Mouse (Mus musculus): Measurements from ENCODE around the gene Tnfrsf25.
A peak's percentile ranks its signal among the peaks of the same experiment; 100 is the strongest.

Tnfrsf25 gene

GRCm38 (mm10) chr4:152092751-152093293 lies 22.9 kb upstream of the Tnfrsf25 start:
- DNase-seq (ENCODE audit: low read depth, low spot score), result no peak

GRCm38 (mm10) chr4:152094233-152094632 lies 21.5 kb upstream of the Tnfrsf25 start:
- DNase-seq (ENCODE audit: low read depth, low spot score), result no peak

- peak; percentile 76 for DNase-seq (ENCODE audit: low read depth, low spot score)
These were observed 19.5 kb upstream of the Tnfrsf25 start for GRCm38 (mm10) chr4:152095937-152096910.

- no peak for DNase-seq (ENCODE audit: low read depth, low spot score)
These were observed 18.8 kb upstream of the Tnfrsf25 start for GRCm38 (mm10) chr4:152096927-152097326.

- DNase-seq (ENCODE audit: low read depth, low spot score), result peak; percentile 96
These were observed 17.6 kb upstream of the Tnfrsf25 start for GRCm38 (mm10) chr4:152097911-152098799.

GRCm38 (mm10) chr4:152100541-152100940 lies 15.2 kb upstream of the Tnfrsf25 start:
- DNase-seq (ENCODE audit: low read depth, low spot score), result no peak

DNA sequence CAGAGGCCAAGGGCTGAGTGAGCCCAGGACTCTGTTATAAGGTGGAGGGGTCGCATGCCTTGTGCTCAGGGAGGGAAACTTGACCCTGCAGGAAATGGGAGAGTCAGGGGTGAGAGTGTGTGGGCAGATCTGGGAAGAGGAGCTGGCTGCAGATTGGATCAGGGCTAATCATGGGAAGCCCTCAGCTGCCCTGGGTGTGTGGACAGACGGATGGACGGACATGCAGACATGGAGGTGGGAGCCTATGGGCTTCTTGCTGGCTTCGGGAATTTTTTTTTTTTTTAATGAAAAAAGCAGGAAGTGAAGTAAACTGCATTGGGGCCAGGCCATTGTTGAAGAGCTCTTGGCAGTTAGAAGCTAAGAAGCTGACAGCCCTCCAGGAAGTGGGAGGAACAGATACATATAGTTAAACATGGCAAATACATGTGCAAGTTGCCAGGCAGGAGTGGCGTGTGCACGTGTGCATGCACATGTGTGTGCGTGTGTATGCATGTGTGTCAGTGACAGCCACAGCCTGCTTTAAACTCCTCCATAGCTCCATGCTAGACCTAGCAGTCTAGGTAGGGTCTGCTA lies 14.6 kb upstream of the Tnfrsf25 start:
- no peak for DNase-seq (ENCODE audit: low read depth, low spot score)

GRCm38 (mm10) chr4:152101921-152102320 lies 13.8 kb upstream of the Tnfrsf25 start:
- DNase-seq (ENCODE audit: low read depth, low spot score), result no peak

- DNase-seq (ENCODE audit: low read depth, low spot score), result peak; percentile 86
These were observed 12.7 kb upstream of the Tnfrsf25 start for GRCm38 (mm10) chr4:152103025-152103424.

- DNase-seq (ENCODE audit: low read depth, low spot score), result peak; percentile 78
These were observed 9.0 kb upstream of the Tnfrsf25 start for GRCm38 (mm10) chr4:152106746-152107145.

- peak; percentile 84 for DNase-seq (ENCODE audit: low read depth, low spot score)
These were observed 8.2 kb upstream of the Tnfrsf25 start for GRCm38 (mm10) chr4:152107493-152107892.

DNA sequence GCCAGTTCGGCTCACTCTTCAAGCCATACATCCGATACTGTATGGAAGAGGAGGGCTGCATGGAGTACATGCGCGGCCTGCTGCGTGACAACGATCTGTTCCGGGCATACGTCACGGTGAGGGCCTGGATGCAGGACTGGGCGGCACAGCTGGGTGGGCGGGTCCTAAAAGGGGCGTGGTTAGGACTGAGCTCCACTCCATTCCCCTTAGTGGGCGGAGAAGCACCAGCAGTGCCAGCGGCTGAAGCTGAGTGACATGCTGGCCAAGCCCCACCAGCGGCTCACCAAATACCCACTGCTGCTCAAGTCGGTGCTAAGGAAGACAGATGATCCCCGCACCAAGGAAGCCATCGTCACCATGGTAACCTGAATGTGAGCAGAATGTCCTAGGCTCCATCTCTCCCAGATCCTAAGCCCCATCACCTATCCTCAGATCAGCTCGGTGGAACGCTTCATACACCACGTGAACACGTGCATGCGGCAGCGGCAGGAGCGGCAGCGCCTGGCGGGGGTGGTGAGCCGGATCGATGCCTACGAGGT lies 7.7 kb upstream of the Tnfrsf25 start:
- peak; percentile 91 for DNase-seq (ENCODE audit: low read depth, low spot score)

DNA sequence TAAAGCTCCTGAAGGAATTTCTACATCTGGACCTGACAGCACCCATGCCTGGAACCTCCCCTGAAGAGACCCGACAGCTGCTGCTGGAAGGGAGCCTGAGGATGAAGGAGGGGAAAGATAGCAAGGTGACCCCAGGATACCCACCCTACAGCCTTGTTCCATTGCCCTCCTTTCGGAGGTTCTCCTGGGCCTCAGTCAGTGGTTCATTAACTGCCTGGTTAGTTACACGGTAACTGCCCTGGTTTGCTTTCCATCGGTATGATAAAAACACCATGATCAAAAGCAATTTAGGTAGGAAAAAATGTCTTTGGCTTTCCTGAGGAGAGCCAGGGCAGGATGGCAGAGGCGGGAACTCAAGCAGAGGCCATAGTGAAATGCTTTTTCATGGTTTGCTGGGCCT lies 7.1 kb upstream of the Tnfrsf25 start:
- no peak for DNase-seq (ENCODE audit: low read depth, low spot score)

GRCm38 (mm10) chr4:152109509-152109908 lies 6.2 kb upstream of the Tnfrsf25 start:
- no peak for DNase-seq (ENCODE audit: low read depth, low spot score)

GRCm38 (mm10) chr4:152110689-152111088 lies 5.0 kb upstream of the Tnfrsf25 start:
- DNase-seq (ENCODE audit: low read depth, low spot score), result no peak

DNA sequence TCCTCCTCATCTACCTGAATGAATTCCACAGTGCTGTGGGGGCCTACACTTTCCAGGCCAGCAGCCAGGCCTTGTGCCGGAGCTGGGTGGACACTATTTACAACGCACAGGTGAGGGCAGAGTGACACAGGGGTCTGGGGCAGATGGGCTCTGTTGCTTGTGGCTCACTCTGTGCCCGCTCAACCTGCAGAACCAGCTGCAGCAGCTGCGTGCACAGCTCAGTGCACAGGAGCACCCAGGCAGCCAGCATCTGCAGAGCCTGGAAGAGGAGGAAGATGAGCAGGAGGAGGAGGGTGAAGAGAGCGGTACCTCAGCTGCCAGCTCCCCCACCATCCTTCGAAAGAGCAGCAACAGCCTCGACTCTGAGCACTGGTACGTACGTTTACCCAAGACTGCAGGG lies 3.4 kb upstream of the Tnfrsf25 start:
- DNase-seq (ENCODE audit: low read depth, low spot score), result no peak

GRCm38 (mm10) chr4:152114080-152114479 lies 1.7 kb upstream of the Tnfrsf25 start:
- DNase-seq (ENCODE audit: low read depth, low spot score), result no peak

GRCm38 (mm10) chr4:152117538-152117937 lies 1.8 kb downstream of the Tnfrsf25 start:
- no peak for DNase-seq (ENCODE audit: low read depth, low spot score)

GRCm38 (mm10) chr4:152119396-152120292 lies 3.9 kb downstream of the Tnfrsf25 start:
- peak; percentile 71 for DNase-seq (ENCODE audit: low read depth, low spot score)

Data from ES-CJ7 (cell line).